Mouse (Mus musculus): ENCODE measurements around the gene Myt1l.

- TF ChIP-seq CTCF (IDR thresholded peaks at IDR 0.05; ENCODE audit: borderline replicate concordance, extremely low read depth, insufficient read depth, insufficient read length), result no peak
- no peak for TF ChIP-seq POLR2A (IDR thresholded peaks at IDR 0.05; ENCODE audit: borderline replicate concordance, extremely low read depth, insufficient read depth, insufficient read length, poor library complexity, severe bottlenecking)
Observed at GRCm38 (mm10) chr12:29873281-29873772, 345.1 kb downstream of the Myt1l start.

All from brain, embryonic 14.5 days (tissue).